Mouse (Mus musculus): Measurements from ENCODE around the gene Cd209a. TPM values are rescaled to one million over a fixed set of nuclear protein-coding genes. Genes with fewer than 3 reads are reported as not detected.

Gene Cd209a
- 10.0 TPM for polyA plus RNA-seq (2014; fragmentation: Illumina TruSeq; extraction: RNeasy Lipid Tissue Mini Kit (QIAGEN cat#74804))

GRCm38 (mm10) chr8:3748761-3749160 is at the start of gene Cd209a:
Cd209a (minus strand) TSS chr8:3748984.

DNA sequence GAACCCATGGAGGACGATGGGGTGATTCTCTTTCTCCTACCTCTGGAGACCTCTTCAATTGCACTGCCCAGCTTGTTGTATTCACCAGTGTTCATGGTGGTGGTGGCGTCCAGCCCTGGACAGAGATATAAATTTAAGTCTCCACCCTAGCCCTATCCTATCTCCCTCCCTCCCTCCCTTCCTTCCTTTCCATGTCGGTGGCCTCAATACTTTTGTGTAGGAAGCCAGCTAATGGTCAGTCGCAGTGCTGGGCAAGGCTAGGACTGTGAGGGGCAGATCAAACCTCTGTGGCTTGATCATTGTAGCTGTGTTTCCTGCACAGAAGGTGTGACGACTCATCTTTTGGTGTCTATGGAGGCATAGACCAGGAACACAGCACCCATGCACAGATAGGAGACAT is 28.2 kb downstream of the Cd209a start, which contains the start of gene Clec4g:
Clec4g (minus strand) TSS at position 101 of the 400 bp plus-strand sequence.

GRCm38 (mm10) chr8:3694121-3694520 is 54.7 kb downstream of the Cd209a start, which contains the start of gene Fcer2a:
Fcer2a (minus strand) TSS chr8:3694175.

Other genes with a start within 250 kb of the Cd209a start
- 6.6 TPM for gene Mcoln1, start 248.5 kb downstream of the Cd209a start, polyA plus RNA-seq (2014; fragmentation: Illumina TruSeq; extraction: RNeasy Lipid Tissue Mini Kit (QIAGEN cat#74804))
- gene Pnpla6, start 233.6 kb downstream of the Cd209a start, polyA plus RNA-seq (2014; fragmentation: Illumina TruSeq; extraction: RNeasy Lipid Tissue Mini Kit (QIAGEN cat#74804)): 4.0 TPM
- 1.2 TPM for gene C330021F23Rik, start 181.0 kb downstream of the Cd209a start, polyA plus RNA-seq (2014; fragmentation: Illumina TruSeq; extraction: RNeasy Lipid Tissue Mini Kit (QIAGEN cat#74804))
- gene Camsap3, start 161.7 kb downstream of the Cd209a start, polyA plus RNA-seq (2014; fragmentation: Illumina TruSeq; extraction: RNeasy Lipid Tissue Mini Kit (QIAGEN cat#74804)): 0.26 TPM
- gene Xab2, start 127.7 kb downstream of the Cd209a start, polyA plus RNA-seq (2014; fragmentation: Illumina TruSeq; extraction: RNeasy Lipid Tissue Mini Kit (QIAGEN cat#74804)): 0.48 TPM
- 7.8 TPM for gene Pet100, start 127.4 kb downstream of the Cd209a start, polyA plus RNA-seq (2014; fragmentation: Illumina TruSeq; extraction: RNeasy Lipid Tissue Mini Kit (QIAGEN cat#74804))
- not detected for gene Pcp2, start 123.4 kb downstream of the Cd209a start, polyA plus RNA-seq (2014; fragmentation: Illumina TruSeq; extraction: RNeasy Lipid Tissue Mini Kit (QIAGEN cat#74804))
- gene Stxbp2, start 118.0 kb downstream of the Cd209a start, polyA plus RNA-seq (2014; fragmentation: Illumina TruSeq; extraction: RNeasy Lipid Tissue Mini Kit (QIAGEN cat#74804)): 8.1 TPM
- gene Retn, start 93.2 kb downstream of the Cd209a start, polyA plus RNA-seq (2014; fragmentation: Illumina TruSeq; extraction: RNeasy Lipid Tissue Mini Kit (QIAGEN cat#74804)): 6.5 TPM
- 0.51 TPM for gene Mcemp1, start 83.2 kb downstream of the Cd209a start, polyA plus RNA-seq (2014; fragmentation: Illumina TruSeq; extraction: RNeasy Lipid Tissue Mini Kit (QIAGEN cat#74804))
- gene Fcor, start 76.6 kb downstream of the Cd209a start, polyA plus RNA-seq (2014; fragmentation: Illumina TruSeq; extraction: RNeasy Lipid Tissue Mini Kit (QIAGEN cat#74804)): 2.0 TPM
- gene Trappc5, start 72.7 kb downstream of the Cd209a start, polyA plus RNA-seq (2014; fragmentation: Illumina TruSeq; extraction: RNeasy Lipid Tissue Mini Kit (QIAGEN cat#74804)): 9.5 TPM
- not detected for gene Fcer2a, start 54.8 kb downstream of the Cd209a start, polyA plus RNA-seq (2014; fragmentation: Illumina TruSeq; extraction: RNeasy Lipid Tissue Mini Kit (QIAGEN cat#74804))
- not detected for gene Clec4g, start 28.3 kb downstream of the Cd209a start, polyA plus RNA-seq (2014; fragmentation: Illumina TruSeq; extraction: RNeasy Lipid Tissue Mini Kit (QIAGEN cat#74804))
- gene Cd209e, start 105.3 kb upstream of the Cd209a start, polyA plus RNA-seq (2014; fragmentation: Illumina TruSeq; extraction: RNeasy Lipid Tissue Mini Kit (QIAGEN cat#74804)): 0.34 TPM
- gene Cd209d, start 129.6 kb upstream of the Cd209a start, polyA plus RNA-seq (2014; fragmentation: Illumina TruSeq; extraction: RNeasy Lipid Tissue Mini Kit (QIAGEN cat#74804)): not detected
- gene Cd209b, start 177.9 kb upstream of the Cd209a start, polyA plus RNA-seq (2014; fragmentation: Illumina TruSeq; extraction: RNeasy Lipid Tissue Mini Kit (QIAGEN cat#74804)): 0.80 TPM
- not detected for gene Cd209c, start 205.8 kb upstream of the Cd209a start, polyA plus RNA-seq (2014; fragmentation: Illumina TruSeq; extraction: RNeasy Lipid Tissue Mini Kit (QIAGEN cat#74804))